Mouse (Mus musculus): ENCODE results near the gene Stip1.
A peak's percentile ranks its signal among the peaks of the same experiment; 100 is the strongest.
"Not testable (repeated sequence)": the region's sequence is repeated elsewhere in the genome, so short reads cannot be mapped to it uniquely, and the experiment has no call there.

The Stip1 gene

GRCm38 (mm10) chr19:7066034-7066827 is 26.5 kb upstream of the Stip1 start:
- DNase-seq (ENCODE audit: extremely low spot score, low spot score), result peak; percentile 66

DNA sequence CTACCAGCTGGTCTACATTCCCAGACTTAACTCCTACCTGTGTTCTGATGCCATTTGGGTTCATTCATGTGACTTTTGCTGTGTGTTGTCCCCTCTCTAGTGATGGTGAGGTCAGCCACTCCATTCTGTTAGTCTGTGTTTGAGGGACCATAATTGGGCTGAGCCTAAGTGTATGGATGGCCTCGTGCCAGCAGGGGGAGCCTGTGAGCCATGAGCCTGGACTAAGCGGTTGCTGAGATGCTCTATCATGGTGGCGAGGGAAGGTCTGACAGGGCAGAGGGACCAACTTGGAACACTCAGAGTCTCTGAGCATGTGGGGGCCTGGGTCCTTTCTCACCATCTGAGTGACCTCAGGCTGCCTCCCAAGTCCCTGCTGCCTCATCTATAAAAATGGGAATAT is 24.8 kb upstream of the Stip1 start:
- DNase-seq (ENCODE audit: extremely low spot score, low spot score), result peak; percentile 91

DNA sequence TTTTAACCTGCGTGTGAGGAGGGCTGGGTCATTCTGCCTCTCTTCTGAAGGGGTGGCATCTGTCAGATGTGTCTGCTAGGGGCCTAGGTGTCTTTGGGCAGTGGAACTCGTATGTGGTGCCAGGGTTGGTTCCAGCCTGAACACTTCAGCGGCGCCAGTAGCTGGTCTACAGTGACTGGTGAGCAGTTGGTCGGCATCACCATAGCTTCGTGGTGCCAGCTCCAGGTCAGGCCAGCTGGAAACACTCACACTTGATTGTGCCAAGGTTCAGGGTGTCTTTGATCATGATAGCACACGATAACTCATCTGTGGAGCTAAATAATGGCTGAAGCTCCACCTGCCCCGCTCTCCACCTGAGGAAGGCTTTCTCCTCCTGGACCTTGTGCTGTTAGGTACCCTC is 23.1 kb upstream of the Stip1 start:
- no peak for DNase-seq (ENCODE audit: extremely low spot score, low spot score)

DNA sequence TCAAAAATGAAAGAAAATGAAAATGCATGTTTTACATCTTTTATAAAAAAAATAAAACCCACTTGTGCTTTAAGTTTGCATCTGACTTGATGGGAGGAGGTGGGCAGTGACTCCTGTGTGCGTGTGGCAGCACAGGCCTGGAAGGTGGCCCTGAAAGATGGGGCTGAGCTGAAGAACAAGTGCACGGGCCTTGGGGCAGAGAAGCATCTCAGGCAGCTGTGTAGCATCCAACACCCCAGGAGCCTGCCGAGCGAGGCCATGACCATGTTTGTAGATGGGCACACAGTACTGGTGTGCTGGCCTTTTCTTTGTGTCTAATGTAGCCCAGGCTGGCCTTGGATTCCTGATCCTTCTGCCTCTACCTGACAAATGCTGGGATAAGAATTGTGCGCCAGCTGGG is 22.3 kb upstream of the Stip1 start:
- DNase-seq (ENCODE audit: extremely low spot score, low spot score), result no peak

DNA sequence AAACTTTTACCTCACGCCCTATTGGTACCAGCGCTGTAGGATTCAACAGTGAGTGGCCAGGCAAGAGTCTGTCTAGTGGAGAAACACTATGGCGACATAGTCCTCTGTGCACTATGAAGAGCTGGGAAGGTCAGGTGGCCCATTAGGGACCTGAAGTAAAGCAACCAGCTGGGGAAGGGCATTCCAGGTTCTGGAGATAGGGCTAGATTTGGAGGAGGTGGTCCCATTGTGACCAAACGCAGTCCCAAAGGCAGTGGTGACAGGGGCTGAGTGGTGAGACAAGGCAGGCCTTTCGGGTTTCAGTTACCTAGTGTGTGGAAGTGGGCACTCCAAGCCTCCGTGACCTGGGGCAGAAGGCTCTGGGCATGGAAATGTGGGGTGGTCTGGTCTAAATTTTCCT is 18.8 kb upstream of the Stip1 start:
- no peak for DNase-seq (ENCODE audit: extremely low spot score, low spot score)

DNA sequence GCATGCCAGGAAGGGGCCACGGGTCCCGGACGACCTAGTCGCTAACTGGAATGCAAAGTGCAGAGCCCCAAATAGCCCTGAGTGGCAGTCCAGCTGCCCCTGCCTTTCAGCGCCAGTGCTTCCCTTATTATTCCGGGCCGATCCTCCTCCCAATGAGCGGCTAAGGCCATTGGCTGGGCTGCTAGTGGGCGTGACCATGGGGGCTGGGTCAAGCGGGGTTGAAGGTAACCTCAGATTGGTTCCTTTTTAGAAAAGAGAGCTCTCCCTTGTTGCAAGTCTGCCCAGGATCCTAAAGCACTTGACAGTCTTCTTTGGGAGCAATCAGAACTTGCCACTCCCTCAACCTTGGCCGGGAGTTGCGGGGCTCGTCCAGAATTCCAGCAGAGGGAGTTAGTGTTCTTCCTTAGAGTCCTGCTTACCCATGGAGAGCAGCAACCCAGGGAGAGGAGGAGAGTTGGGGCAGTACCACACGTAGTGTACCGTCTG is 18.0 kb upstream of the Stip1 start:
- peak; percentile 85 for DNase-seq (ENCODE audit: extremely low spot score, low spot score)

DNA sequence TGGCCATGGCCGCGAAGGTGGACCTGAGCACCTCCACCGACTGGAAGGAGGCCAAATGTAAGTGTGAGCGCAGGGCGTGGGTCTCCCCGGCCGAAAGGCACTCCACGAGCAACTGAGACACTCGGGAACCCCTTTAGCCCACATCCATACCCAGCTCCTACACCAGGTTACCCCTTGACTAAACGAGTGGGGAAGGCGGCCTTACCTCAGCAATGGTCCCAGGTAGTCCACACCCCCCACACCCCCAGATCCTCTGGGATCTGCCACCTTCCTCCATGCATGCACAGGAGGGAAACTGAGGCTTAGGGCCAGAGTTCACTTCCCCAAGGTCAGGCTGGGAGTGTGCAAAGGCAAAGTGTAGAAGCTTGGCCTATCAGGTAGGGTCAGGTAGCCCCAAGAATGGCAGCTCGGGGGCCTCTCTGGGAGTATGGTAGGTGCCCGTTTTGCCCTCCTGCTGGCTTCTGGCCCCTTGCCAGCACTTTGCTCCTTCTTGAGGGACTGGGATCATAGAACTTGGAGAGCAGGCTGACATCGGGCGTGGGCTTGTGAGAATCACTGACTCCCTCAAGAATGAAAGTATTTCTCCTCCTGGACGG is 17.5 kb upstream of the Stip1 start:
- DNase-seq (ENCODE audit: extremely low spot score, low spot score), result no peak

DNA sequence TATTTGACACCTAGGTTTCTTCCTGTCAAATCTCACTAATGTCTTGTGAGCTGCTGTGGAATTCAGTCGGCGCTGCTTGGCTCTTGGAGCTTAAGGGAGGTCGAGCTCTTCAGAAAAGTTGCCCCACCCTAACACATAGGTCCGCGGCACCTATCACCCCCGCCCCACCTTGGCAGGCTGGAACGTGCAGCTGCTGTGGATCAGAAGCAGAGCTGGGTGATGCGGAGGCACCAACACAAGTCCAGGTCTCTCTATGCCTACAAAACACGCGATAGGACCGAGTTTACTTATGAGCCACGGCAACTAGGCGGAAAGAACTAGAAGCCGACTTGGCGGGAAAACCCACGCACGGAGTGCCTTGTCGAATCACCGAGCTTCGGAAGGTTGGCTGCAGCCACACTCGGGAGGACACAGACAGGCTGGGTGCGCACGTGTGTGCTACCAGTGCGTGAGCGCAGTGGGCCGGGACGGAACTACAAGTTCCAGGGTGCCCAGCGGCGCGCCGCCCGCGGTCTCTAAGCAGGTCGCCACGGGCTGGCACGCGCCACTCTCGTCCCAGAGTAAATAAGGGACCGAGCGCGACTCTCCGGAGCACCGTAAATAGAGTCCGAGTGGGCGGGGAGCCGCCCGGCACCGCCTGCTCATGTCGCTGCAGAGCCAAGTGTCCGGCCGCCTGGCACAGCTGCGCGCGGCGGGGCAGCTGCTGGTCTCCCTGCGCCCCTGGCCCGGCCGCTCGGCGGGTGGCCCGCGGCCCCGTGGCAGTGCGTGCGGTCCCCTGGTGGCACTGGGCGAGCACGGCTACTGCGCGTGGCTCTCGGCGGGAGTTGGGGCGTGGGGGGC is 16.7 kb upstream of the Stip1 start, which contains the start of gene Macrod1:
Macrod1 (plus strand) TSS at position 563 of the 840 bp plus-strand sequence.
- DNase-seq (ENCODE audit: extremely low spot score, low spot score), result peak; percentile 79

DNA sequence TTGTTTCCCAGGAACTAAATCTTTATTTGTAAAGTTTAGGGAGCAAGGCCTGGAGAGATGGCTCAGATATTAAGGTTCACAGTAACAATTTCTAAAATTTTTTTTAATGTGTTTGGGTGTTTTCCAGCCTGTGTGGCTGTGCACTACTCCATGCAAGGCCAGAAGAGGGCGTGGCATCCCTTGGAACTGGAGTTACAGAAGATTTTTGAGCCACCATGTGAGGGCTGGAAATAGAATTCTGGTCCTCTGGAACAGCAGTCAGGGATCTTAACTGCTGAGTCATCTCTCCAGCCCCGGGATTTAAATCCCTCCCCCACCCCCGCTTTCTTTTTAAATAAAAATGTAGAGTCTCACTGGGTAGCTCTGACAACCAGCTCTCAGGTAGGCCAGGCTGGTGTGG is 15.4 kb upstream of the Stip1 start:
- DNase-seq (ENCODE audit: extremely low spot score, low spot score), result no peak

- DNase-seq (ENCODE audit: extremely low spot score, low spot score), result no peak
These were observed 15.0 kb upstream of the Stip1 start for GRCm38 (mm10) chr19:7054772-7055171.

- not testable (repeated sequence) for DNase-seq (ENCODE audit: extremely low spot score, low spot score)
These were observed 13.6 kb upstream of the Stip1 start for GRCm38 (mm10) chr19:7053382-7053781.

GRCm38 (mm10) chr19:7044706-7045105 is 4.9 kb upstream of the Stip1 start:
- no peak for DNase-seq (ENCODE audit: extremely low spot score, low spot score)

- DNase-seq (ENCODE audit: extremely low spot score, low spot score), result no peak
These were observed 4.5 kb upstream of the Stip1 start for GRCm38 (mm10) chr19:7044279-7044678.

- DNase-seq (ENCODE audit: extremely low spot score, low spot score), result no peak
These were observed 1.4 kb upstream of the Stip1 start for GRCm38 (mm10) chr19:7041171-7041570.

- DNase-seq (ENCODE audit: extremely low spot score, low spot score), result no peak
These were observed 917 bp upstream of the Stip1 start for GRCm38 (mm10) chr19:7040637-7041130.

DNA sequence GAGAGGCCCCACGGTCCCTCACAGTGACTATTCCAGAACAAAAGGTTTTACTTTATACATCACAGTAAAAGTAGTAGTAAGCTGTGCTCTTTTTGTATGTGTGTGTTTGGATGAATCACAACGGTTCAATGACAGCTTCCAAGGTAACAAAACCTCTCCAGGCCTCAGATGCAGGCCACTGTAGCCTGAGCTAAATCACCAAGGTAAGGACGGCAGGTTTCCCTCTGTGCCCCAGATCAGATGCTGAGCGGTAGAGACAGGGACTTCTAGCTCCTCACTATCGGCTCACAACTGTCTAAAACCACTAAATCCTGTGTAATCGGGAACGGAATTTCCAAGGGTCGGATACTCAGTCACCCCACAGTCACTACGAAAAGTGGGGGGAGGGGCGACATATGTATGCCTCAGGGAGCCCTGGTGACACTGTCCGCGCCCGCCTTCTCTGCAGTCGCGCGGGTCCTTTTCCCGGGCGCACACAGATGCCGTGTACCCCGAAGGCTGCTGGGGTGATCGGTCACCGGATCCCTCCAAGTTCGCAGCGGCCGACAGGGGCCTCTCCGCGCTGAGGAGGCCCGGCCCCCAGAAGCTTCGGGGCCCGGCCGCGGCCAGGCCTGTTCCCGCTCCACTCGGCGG is 563 bp downstream of the Stip1 start:
- DNase-seq (ENCODE audit: extremely low spot score, low spot score), result peak; percentile 71

GRCm38 (mm10) chr19:7034006-7034405 is 5.8 kb downstream of the Stip1 start:
- no peak for DNase-seq (ENCODE audit: extremely low spot score, low spot score)

DNA sequence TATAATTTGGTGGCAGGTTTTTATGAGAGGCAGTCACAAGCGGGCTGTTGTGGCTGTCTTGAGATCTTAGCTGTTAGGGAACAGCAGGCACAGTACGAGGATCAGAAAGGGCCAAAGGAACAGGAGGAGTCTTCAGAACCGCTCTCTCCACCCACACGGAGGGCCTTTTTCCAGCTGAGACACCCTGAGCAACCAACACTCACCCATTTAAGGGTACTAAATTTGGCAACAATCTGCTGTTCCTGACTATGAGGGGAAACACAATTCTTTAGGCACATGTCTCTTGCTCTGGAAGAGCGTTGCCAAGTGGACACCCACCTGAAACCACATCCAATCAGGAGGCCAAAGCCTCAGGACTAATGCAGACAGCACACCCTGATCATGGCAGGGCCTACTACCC is 10.2 kb downstream of the Stip1 start:
- DNase-seq (ENCODE audit: extremely low spot score, low spot score), result no peak

DNA sequence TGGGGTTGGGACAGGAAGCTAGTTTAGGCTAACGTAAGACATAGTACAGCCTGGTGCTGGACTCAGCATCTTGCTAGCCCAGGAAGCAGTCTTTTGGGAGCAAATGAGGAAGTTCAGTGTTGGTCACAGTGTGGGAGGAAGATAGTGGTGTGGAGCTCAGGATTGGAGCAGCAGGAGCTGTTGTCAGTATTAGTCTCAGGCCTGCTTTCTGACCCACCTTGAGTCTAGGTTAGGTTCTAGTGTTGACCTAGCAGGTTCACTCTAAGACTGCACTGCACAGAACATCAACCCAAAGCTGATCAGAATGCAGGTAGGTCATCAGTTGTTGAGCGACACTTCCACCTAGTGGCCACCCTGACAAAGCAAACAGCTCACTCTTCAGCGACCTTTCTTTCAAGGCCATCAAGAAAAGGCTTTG is 19.5 kb downstream of the Stip1 start:
- DNase-seq (ENCODE audit: extremely low spot score, low spot score), result peak; percentile 41

GRCm38 (mm10) chr19:7019191-7019590 is 20.6 kb downstream of the Stip1 start, which contains the start of gene Fermt3:
Gene Fermt3 (minus strand): TSS chr19:7019469.
- no peak for DNase-seq (ENCODE audit: extremely low spot score, low spot score)

- no peak for DNase-seq (ENCODE audit: extremely low spot score, low spot score)
These were observed 21.2 kb downstream of the Stip1 start for GRCm38 (mm10) chr19:7018546-7018945.

Measured in neural tube, embryonic 10.5 days (tissue).